Mouse (Mus musculus): Measurements from ENCODE around the gene Emilin3. TPM values are rescaled to one million over a fixed set of nuclear protein-coding genes. Genes with fewer than 3 reads are reported as not detected.

Emilin3 gene
- polyA plus RNA-seq, 1 experiment from 2014 or later: 0.84 TPM

DNA sequence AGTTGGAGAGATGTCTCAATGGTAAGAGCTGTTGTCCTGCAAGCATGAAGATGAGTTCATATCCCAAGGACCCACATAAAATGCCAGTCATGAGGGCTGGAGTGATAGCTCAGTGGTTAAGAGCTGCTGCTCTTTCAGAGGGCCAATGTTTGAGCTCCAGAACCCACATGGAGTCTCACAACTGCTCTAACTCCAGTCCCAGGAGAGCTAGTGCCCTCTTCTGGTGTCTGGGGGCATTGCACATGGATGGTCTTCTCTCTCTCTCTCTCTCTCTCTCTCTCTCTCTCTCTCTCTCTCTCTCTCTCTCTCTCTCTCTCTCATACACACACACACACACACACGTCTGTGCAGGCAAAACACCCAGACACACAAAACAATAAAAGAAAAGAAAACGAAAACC is 27.3 kb downstream of the Emilin3 start:
- Histone ChIP-seq H3K27me3 (peaks cover 13% of the 10 kb centered on the region), H3K4me3 (no peak overlapping the region), H3K4me1 (peaks cover 8% of the 10 kb centered on the region), H3K9ac (no peak overlapping the region), H3K27ac (no peak overlapping the region), H3K9me3 (replicated peaks) (no peaks in the 10 kb centered on the region), H3K4me2 (no peak overlapping the region), H3K36me3 (ENCODE audit: poor library complexity, severe bottlenecking) (no peaks in the 10 kb centered on the region)
- WGBS: 16% methylated on average over 2 of the region's 2 CpGs
- ATAC-seq: no peak

- H3K9ac ChIP-seq: no peak overlapping the region
- H3K27ac ChIP-seq: no peak overlapping the region
- peaks cover 8% of the 10 kb centered on the region for H3K4me1 ChIP-seq
- H3K4me3 ChIP-seq: no peak overlapping the region
- no peak overlapping the region for H3K4me2 ChIP-seq
- 86% methylated on average over 4 of the region's 4 CpGs for WGBS
- no peak for ATAC-seq
- peaks cover 11% of the 10 kb centered on the region for H3K27me3 ChIP-seq
- H3K36me3 ChIP-seq (ENCODE audit: poor library complexity, severe bottlenecking): no peaks in the 10 kb centered on the region
- no peaks in the 10 kb centered on the region for H3K9me3 ChIP-seq (replicated peaks)
Observed at GRCm38 (mm10) chr2:160883912-160884311, 28.2 kb downstream of the Emilin3 start.

DNA sequence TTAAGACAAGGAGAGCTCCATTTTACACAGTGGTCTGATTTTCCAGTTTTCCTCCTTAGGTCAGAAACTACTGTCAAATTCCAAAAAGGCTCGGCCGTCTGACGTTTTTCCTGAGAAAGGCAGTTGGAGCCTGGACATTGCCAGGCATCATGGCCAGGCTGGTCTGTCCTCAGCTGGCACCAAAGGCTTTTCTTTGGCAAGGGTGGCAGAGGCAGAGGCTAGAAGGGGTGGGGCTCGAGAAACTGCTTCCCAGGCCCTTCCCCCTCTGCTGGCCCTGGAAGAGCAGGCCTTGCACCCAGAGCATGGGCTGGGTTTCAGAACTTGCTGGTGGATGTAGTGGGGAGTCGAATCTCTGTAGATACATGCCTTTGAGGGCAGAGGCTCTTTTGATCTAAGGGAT is 29.7 kb downstream of the Emilin3 start:
- H3K4me2 ChIP-seq: no peak overlapping the region
- 79% methylated on average over 5 of the region's 5 CpGs for WGBS
- H3K9ac ChIP-seq: no peak overlapping the region
- H3K27ac ChIP-seq: no peak overlapping the region
- no peaks in the 10 kb centered on the region for H3K4me1 ChIP-seq
- H3K9me3 ChIP-seq (replicated peaks): 0 out of 2 replicates have a peak, but pooled peaks cover 4% of the 10 kb centered on the region
- ATAC-seq: no peak
- no peaks in the 10 kb centered on the region for H3K27me3 ChIP-seq
- no peaks in the 10 kb centered on the region for H3K36me3 ChIP-seq (ENCODE audit: poor library complexity, severe bottlenecking)
- no peak overlapping the region for H3K4me3 ChIP-seq

DNA sequence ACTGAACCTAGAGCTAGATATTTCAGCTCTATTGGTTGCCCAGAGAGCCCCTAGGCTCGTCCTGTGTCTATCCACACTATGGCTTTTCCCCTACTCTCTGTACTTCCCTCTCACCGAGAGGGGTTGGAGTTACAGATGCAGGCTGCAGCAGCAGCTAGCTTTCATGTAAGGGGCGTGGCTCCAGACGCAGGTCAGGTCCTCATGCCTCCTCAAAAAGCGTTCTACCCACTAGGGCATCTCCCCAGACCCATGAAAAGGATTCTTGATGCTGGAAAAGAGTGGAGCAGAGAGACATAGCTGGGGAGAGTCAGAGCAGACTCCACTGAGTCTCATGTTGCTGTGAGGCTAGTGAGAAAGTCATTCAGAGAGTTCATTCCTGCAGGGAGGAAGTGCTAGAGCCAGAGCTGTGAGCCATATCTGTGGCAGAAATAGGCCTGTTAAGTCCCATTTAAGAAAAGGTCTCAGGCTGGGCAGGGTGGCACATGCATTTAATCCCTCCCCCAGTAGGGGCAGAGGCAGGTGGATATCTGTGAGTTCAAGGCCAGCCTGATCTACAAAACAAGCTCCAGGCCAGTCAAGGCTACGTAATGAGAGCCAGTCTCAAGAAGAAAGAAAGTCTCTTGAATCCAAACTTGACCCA is 30.5 kb downstream of the Emilin3 start:
- WGBS: 64% methylated on average over 6 of the region's 6 CpGs
- H3K27ac ChIP-seq: no peak overlapping the region
- H3K4me1 ChIP-seq: no peaks in the 10 kb centered on the region
- H3K36me3 ChIP-seq (ENCODE audit: poor library complexity, severe bottlenecking): no peaks in the 10 kb centered on the region
- 0 out of 2 replicates have a peak, but pooled peaks cover 4% of the 10 kb centered on the region for H3K9me3 ChIP-seq (replicated peaks)
- no peak overlapping the region for H3K4me3 ChIP-seq
- no peak overlapping the region for H3K9ac ChIP-seq
- ATAC-seq: no peak
- H3K4me2 ChIP-seq: no peak overlapping the region
- no peaks in the 10 kb centered on the region for H3K27me3 ChIP-seq

- Histone ChIP-seq H3K36me3 (ENCODE audit: poor library complexity, severe bottlenecking) (no peaks in the 10 kb centered on the region), H3K4me2 (no peak within 1 kb of the TSS), H3K9me3 (replicated peaks) (0 out of 2 replicates have a peak, but pooled peaks cover 4% of the 10 kb centered on the region), H3K27ac (no peak within 1 kb of the TSS), H3K4me1 (no peaks in the 10 kb centered on the region), H3K4me3 (no peak within 1 kb of the TSS), H3K27me3 (no peaks in the 10 kb centered on the region), H3K9ac (no peak within 1 kb of the TSS)
- WGBS: 78% methylated on average over 13 of the region's 13 CpGs
- no peak for ATAC-seq
Observed at GRCm38 (mm10) chr2:160880453-160881195, 31.5 kb downstream of the Emilin3 start, which contains the start of gene Lpin3. TSS of gene Lpin3 (plus strand) at chr2:160880670.

GRCm38 (mm10) chr2:160876115-160876514 is 36.0 kb downstream of the Emilin3 start:
- no peak overlapping the region for H3K9ac ChIP-seq
- no peak overlapping the region for H3K4me2 ChIP-seq
- H3K4me3 ChIP-seq: no peak overlapping the region
- 89% methylated on average over 4 of the region's 4 CpGs for WGBS
- no peak overlapping the region for H3K27ac ChIP-seq
- 0 out of 2 replicates have a peak, but pooled peaks cover 4% of the 10 kb centered on the region for H3K9me3 ChIP-seq (replicated peaks)
- ATAC-seq: no peak
- peaks cover 16% of the 10 kb centered on the region for H3K4me1 ChIP-seq
- no peaks in the 10 kb centered on the region for H3K27me3 ChIP-seq
- H3K36me3 ChIP-seq (ENCODE audit: poor library complexity, severe bottlenecking): no peaks in the 10 kb centered on the region

GRCm38 (mm10) chr2:160874231-160874877 is 37.8 kb downstream of the Emilin3 start:
- ATAC-seq: no peak
- H3K27me3 ChIP-seq: no peaks in the 10 kb centered on the region
- H3K36me3 ChIP-seq (ENCODE audit: poor library complexity, severe bottlenecking): no peaks in the 10 kb centered on the region
- H3K9me3 ChIP-seq (replicated peaks): 0 out of 2 replicates have a peak, but pooled peaks cover 4% of the 10 kb centered on the region
- no peak overlapping the region for H3K4me2 ChIP-seq
- H3K9ac ChIP-seq: no peak overlapping the region
- 87% methylated on average over 5 of the region's 5 CpGs for WGBS
- peaks cover 17% of the 10 kb centered on the region for H3K4me1 ChIP-seq
- H3K27ac ChIP-seq: no peak overlapping the region
- no peak overlapping the region for H3K4me3 ChIP-seq

DNA sequence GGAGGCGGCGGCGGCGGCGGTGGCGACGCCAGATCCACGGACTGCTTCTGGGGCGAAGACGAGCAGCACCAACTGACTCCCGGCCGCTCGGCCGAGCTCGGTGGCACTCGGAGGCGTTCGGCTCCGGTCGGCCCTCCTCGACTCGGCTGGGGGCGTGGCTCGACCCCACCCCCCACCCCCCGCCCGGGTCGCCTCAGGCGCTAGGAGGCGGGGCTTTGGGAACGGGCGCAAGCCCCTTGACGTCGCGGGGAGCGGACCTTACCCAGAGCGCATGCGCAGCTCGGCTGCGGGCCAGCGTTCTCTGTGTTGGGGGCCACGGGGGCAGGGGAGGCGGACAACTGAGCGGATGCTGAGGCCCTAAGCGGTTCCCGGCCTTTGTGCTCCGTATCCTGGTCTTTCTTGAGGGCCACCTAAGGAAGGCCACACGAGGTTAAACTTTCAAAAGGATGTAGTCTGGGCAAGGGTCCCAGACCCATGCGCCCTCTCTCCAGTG is 39.2 kb downstream of the Emilin3 start, which contains the start of gene Zhx3:
Gene Zhx3 (minus strand): TSS at position 109 of the 493 bp plus-strand sequence.
- under 1% methylated on average over 36 of the region's 48 CpGs for WGBS
- Histone ChIP-seq H3K9ac (peak within 1 kb of the TSS; percentile 96), H3K27ac (peak within 1 kb of the TSS; percentile 98), H3K4me1 (peaks cover 17% of the 10 kb centered on the region), H3K27me3 (no peaks in the 10 kb centered on the region), H3K36me3 (ENCODE audit: poor library complexity, severe bottlenecking) (no peaks in the 10 kb centered on the region), H3K4me2 (peak within 1 kb of the TSS; percentile 76), H3K9me3 (replicated peaks) (0 out of 2 replicates have a peak, but pooled peaks cover under 1% of the 10 kb centered on the region), H3K4me3 (peak within 1 kb of the TSS; percentile 77)
- peak; percentile 98 for ATAC-seq

DNA sequence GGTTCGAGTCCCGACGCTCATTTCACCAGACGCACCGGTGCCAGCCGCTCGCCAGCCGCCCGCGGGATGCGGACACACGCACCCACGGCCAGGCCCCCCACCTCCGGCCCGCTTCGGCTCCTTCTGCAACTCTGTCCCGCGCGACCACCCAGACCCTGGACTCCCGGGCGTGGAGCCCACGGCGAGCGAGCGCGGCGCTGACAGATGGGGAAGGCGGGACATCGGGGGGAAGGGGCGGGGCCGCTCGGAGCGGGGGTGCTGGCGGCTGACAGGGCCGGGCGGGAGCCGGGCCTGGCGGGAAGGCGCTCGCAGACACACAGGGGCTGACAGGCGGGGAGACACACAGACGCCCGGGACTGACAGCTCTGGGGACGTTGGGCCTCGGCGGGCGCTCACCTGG is 39.7 kb downstream of the Emilin3 start:
- ATAC-seq: peak; percentile 91
- H3K27ac ChIP-seq: peak overlapping the region; percentile 98
- H3K36me3 ChIP-seq (ENCODE audit: poor library complexity, severe bottlenecking): no peaks in the 10 kb centered on the region
- H3K27me3 ChIP-seq: no peaks in the 10 kb centered on the region
- peak overlapping the region; percentile 76 for H3K4me2 ChIP-seq
- peaks cover 17% of the 10 kb centered on the region for H3K4me1 ChIP-seq
- no peaks in the 10 kb centered on the region for H3K9me3 ChIP-seq (replicated peaks)
- under 1% methylated on average over 29 of the region's 47 CpGs for WGBS
- H3K9ac ChIP-seq: peak overlapping the region; percentile 96
- H3K4me3 ChIP-seq: peak overlapping the region; percentile 77

DNA sequence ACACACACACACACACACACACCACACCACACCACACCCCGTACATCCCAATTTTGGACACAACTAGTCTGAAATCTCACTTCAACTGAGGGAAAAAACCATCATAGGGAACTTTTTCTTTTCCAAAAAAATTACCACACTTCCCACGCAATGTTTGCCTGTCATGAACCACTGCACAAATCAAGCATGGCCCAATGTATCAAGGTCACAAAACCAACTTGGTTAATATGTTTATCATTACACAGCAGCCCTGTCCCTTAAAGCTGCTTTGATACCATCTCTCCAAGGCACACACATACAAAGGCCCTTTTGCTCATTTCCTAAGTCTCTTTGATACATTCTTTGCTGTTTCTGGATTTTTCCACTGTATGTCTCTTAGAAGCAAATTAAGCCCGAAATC is 40.8 kb downstream of the Emilin3 start:
- Histone ChIP-seq H3K9ac (no peak overlapping the region), H3K4me2 (peak overlapping the region; percentile 42)

DNA sequence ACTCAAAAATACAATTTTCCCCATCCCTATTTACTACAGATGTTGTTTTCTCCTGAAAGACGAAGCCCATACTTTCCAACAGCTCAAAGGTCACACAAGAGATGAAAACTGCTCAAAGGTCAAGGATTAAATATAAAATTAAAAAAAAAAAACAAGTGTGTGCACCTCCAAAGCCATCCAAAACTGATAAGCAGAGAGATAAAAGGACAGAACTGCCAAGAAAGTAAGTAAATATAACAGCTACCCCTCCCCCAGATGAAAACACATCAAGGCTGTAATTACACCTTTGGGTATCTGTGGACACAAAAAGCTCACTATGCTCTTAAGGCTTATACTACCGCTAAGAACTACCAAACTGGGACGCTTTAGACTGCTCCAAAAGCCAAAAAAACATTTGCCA is 42.7 kb downstream of the Emilin3 start:
- H3K4me2 ChIP-seq: no peak overlapping the region
- no peaks in the 10 kb centered on the region for H3K9me3 ChIP-seq (replicated peaks)
- 82% methylated on average over 3 of the region's 3 CpGs for WGBS
- no peaks in the 10 kb centered on the region for H3K27me3 ChIP-seq
- no peaks in the 10 kb centered on the region for H3K36me3 ChIP-seq (ENCODE audit: poor library complexity, severe bottlenecking)
- no peak overlapping the region for H3K9ac ChIP-seq
- peaks cover 20% of the 10 kb centered on the region for H3K4me1 ChIP-seq
- no peak overlapping the region for H3K4me3 ChIP-seq
- ATAC-seq: no peak
- H3K27ac ChIP-seq: no peak overlapping the region

More for the DNA sequence above, 40.8 kb downstream of the Emilin3 start:
- ATAC-seq: no peak
- Histone ChIP-seq H3K4me1 (peaks cover 17% of the 10 kb centered on the region), H3K36me3 (ENCODE audit: poor library complexity, severe bottlenecking) (no peaks in the 10 kb centered on the region), H3K27me3 (no peaks in the 10 kb centered on the region), H3K4me3 (0 out of 2 replicates have a peak overlapping the region, but pooled peaks have one; percentile 7), H3K9me3 (replicated peaks) (no peaks in the 10 kb centered on the region), H3K27ac (no peak overlapping the region)
- WGBS: 84% methylated on average over 3 of the region's 3 CpGs

- H3K4me3 ChIP-seq: no peak overlapping the region
- no peak overlapping the region for H3K27ac ChIP-seq
- H3K4me1 ChIP-seq: 0 out of 2 replicates have a peak, but pooled peaks cover 4% of the 10 kb centered on the region
- H3K27me3 ChIP-seq: no peaks in the 10 kb centered on the region
- H3K36me3 ChIP-seq (ENCODE audit: poor library complexity, severe bottlenecking): no peaks in the 10 kb centered on the region
- WGBS: 57% methylated on average over 2 of the region's 2 CpGs
- H3K9me3 ChIP-seq (replicated peaks): no peaks in the 10 kb centered on the region
- no peak overlapping the region for H3K4me2 ChIP-seq
- ATAC-seq: no peak
- H3K9ac ChIP-seq: no peak overlapping the region
Observed at GRCm38 (mm10) chr2:160865266-160865665, 46.9 kb downstream of the Emilin3 start.

Measured in forebrain, embryonic 13.5 days (tissue).